Mouse (Mus musculus) ES-E14 (cell line): Measurements from ENCODE around the gene Elane.

ENCODE experiments used
- CHD2 ChIP-seq: IDR thresholded peaks from 2 replicates; pipeline ENCODE4 v1.6.1; 2014; ENCODE audit warnings: mild to moderate bottlenecking, low read depth, low read length, inconsistent platforms
- ZC3H11A ChIP-seq: IDR thresholded peaks from 2 replicates; pipeline ENCODE4 v1.6.1; 2012; ENCODE audit warnings: low read depth, mild to moderate bottlenecking, inconsistent platforms, low read length, borderline replicate concordance
- ZNF384 ChIP-seq: IDR thresholded peaks from 2 replicates; pipeline ENCODE4 v1.6.1; 2012; ENCODE audit warnings: low read depth, low read length, inconsistent platforms

DNA sequence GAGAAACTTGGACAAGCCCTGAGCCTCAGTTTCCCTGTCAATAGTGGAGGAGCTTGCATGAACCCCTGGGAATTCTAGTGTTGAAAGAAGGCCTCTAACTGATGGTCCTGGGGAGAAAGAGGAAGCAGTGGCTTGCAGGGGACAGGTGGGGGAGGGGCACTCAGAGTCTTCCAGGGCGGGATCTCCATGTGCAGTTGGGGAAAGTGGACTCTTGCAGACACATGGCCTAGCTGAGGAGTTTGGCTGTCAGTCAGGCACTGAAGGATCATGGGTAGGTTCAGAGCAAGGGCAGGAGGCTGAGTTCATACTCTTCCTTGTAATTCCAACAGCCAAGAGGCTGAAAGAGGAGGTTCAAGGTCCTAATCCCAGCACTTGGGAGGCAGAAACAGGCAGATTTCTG, 8.9 kb upstream of the Elane start:
- no peak for TF ChIP-seq ZNF384
- TF ChIP-seq CHD2 = no peak
- TF ChIP-seq ZC3H11A = no peak
